Mouse (Mus musculus): ENCODE measurements around the gene Hist1h4j. TPM values are rescaled to one million over a fixed set of nuclear protein-coding genes. Genes with fewer than 3 reads are reported as not detected.

The Hist1h4j gene
- 100 to 1,000 TPM; 189 to 204 TPM for total RNA-seq (2023)

DNA sequence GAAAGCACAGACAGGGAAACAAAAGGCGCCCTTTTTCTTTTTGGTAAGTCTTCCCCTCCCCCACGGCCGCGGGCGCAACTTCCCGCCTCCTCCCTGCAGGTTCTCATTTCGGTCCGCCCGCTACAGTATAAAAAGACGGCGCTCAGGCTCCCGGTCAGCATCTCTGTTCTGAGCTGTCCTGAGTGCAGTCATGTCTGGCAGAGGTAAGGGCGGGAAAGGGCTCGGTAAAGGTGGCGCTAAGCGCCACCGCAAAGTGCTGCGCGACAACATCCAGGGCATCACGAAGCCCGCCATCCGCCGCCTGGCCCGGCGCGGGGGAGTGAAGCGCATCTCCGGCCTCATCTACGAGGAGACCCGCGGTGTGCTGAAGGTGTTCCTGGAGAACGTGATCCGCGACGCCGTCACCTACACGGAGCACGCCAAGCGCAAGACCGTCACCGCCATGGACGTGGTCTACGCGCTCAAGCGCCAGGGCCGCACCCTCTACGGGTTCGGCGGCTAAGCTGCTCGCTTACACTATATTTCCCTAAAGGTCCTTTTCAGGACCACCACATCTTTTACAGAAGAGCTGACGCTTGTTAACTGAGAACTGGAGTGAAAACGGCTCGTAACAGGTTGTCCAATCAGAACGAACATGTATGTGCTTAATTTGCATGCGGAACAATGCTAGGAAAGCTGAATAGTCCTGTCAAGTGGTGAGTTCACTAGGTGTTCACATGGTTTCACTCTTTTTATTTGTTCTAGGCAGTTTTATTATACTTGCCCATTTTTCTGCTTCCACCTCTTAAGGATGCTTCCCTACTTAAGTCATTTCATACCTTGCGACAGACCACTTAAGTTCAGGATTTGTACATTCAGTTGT lies at the start of gene Hist1h4j:
Gene Hist1h4j, plus strand, starts transcription at position 159 of the 862 bp plus-strand sequence.

DNA sequence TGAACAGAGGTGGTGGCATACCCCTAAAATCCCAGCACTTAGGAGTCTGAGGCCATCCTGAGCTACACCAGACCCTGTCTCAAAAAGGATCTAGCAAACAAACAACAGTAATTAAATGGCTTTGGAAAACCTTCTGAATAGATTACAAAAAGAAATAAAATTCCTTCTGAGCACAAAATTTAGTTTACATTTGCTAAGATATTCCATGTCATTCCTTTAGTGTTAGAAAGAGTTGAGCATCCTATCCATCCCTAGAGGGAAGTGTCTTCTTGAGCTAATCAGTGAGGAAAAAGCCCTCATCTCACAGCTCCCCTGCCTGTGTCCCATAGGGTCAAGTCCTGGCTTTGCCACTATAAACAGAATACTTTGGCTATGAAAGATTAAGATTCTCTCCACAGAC lies 37.1 kb upstream of the Hist1h4j start, which contains the start of gene Olfr1359:
Gene Olfr1359, plus strand, starts transcription at position 301 of the 400 bp plus-strand sequence.

DNA sequence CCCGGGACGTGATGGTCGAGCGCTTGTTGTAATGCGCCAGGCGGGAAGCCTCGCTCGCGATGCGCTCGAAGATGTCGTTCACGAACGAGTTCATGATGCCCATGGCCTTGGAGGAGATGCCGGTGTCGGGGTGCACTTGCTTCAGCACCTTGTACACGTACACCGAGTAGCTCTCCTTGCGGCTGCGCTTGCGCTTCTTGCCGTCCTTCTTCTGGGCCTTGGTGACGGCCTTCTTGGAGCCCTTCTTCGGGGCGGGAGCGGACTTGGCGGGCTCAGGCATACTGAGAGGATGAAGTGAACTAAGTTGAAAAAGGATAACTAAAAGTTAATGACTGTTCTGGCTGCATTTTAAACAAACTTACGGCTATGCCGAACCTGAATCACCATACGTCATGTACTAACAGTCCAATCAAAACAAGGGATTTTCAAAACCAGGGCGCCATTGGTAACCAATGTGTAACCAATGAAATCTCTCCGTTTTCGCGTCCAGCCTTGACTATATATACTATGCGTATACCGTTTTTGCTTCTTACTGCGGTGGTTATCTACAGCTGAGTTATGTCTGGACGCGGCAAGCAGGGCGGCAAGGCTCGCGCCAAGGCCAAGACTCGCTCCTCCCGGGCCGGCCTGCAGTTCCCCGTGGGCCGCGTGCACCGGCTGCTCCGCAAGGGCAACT lies 18.9 kb upstream of the Hist1h4j start, which contains the start of the genes Hist1h2bl and Hist1h2ai:
Gene Hist1h2bl, minus strand, starts transcription at position 280 of the 676 bp plus-strand sequence.
Gene Hist1h2ai, plus strand, starts transcription at position 559 of the 676 bp plus-strand sequence.

DNA sequence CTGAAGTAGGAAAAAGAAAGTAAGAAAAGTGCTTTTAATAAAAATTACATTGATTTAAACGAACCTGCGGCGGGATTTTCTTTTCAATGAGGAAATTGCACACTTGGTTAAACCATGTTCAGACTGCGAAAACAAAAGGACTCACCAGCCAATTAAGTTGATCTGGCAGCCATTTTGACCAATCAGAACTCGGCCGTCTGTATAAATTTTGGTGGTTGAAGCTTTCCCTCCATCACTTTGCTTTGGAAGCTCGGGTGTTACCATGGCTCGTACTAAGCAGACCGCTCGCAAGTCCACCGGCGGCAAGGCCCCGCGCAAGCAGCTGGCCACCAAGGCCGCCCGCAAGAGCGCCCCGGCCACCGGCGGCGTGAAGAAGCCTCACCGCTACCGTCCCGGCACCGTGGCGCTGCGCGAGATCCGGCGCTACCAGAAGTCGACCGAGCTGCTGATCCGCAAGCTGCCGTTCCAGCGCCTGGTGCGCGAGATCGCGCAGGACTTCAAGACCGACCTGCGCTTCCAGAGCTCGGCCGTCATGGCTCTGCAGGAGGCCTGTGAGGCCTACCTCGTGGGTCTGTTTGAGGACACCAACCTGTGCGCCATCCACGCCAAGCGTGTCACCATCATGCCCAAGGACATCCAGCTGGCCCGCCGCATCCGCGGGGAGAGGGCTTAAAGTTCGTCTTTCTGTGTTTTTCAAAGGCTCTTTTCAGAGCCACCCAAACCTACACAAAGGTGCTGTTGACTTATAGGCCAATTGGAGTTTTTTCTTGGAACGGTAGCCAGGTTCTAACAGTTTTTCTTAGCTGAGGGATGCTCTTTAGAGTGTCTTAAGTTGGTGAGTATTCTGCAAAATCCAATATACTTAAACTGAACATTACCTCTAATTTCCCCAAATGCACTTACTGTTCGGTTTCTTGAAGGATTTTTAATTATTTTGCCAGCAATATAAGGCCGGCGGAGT lies 17.2 kb upstream of the Hist1h4j start, which contains the start of gene Hist1h3h:
Gene Hist1h3h, plus strand, starts transcription at position 263 of the 961 bp plus-strand sequence.

DNA sequence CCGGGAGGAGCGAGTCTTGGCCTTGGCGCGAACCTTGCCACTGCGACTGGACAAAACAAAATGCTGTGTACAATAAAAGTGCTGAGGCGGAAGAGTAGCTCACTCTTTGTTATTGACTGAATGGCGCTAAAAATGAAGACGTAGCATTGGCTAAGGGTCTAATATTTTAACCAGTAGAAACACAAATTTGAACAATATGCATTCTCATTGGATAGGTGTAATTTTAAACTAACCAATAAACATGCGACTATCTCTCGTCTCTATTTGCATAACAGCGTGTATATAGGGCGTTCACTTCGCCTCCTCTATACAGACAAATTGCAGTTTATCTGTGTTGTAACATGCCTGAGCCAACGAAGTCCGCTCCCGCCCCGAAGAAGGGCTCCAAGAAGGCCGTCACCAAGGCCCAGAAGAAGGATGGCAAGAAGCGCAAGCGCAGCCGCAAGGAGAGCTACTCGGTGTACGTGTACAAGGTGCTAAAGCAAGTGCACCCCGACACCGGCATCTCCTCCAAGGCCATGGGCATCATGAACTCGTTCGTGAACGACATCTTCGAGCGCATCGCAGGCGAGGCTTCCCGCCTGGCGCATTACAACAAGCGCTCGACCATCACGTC lies 13.0 kb upstream of the Hist1h4j start, which contains the start of gene Hist1h2bm:
Gene Hist1h2bm, plus strand, starts transcription at position 288 of the 616 bp plus-strand sequence.

DNA sequence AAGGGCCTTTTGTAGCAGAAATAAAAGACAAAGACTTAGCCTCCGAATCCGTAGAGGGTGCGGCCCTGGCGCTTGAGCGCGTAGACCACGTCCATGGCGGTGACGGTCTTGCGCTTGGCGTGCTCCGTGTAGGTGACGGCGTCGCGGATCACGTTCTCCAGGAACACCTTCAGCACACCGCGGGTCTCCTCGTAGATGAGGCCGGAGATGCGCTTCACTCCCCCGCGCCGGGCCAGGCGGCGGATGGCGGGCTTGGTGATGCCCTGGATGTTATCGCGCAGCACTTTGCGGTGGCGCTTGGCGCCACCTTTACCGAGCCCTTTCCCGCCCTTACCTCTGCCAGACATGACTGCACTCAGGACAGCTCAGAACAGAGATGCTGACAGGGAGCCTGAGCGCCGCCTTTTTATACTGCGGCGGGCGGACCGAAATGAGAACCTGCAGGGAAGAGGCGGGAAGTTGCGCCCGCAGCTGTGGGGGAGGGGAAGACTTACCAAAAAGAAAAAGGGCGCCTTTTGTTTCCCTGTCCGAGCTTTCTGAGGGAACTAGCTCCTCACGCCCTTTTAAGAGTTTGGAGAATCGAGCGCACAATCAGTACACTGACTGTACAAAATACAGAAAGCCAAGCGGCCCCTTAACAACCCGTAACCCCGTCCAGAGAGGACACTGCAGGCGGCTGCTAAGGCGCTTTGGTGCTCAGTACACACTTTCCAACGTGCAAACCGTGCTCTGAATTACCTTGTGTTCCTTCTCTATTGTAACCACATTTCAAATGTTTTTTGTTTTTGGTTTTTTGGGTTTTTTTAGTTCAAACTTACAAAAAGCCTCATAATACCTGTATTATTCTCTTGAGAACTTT lies 15.5 kb downstream of the Hist1h4j start, which contains the start of gene Hist1h4k:
Gene Hist1h4k, minus strand, starts transcription at position 347 of the 859 bp plus-strand sequence.

DNA sequence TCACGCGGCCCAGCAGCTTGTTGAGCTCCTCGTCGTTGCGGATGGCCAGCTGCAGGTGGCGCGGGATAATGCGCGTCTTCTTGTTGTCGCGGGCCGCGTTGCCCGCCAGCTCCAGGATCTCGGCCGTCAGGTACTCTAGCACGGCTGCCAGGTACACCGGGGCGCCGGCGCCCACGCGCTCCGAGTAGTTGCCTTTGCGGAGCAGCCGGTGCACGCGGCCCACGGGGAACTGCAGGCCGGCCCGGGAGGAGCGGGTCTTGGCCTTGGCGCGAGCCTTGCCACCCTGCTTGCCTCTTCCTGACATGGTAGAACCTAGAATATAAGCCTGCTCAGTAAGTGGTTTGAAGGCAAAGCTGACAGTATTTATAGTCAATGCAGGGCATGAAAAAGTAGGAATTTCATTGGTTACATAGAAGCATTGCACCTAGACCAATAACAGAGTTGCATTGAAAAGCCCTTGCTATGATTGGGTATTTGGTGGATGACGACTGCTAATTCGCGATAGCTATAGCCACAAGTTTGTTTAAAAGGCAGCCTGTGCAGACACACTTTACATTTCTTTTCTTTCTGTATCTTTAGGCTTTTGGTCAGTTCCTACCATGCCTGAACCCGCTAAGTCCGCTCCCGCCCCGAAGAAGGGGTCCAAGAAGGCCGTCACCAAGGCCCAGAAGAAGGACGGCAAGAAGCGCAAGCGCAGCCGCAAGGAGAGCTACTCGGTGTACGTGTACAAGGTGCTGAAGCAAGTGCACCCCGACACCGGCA lies 18.8 kb downstream of the Hist1h4j start, which contains the start of the genes Hist1h2ak and Hist1h2bn:
Gene Hist1h2ak, minus strand, starts transcription at position 304 of the 762 bp plus-strand sequence.
Gene Hist1h2bn, plus strand, starts transcription at position 600 of the 762 bp plus-strand sequence.

DNA sequence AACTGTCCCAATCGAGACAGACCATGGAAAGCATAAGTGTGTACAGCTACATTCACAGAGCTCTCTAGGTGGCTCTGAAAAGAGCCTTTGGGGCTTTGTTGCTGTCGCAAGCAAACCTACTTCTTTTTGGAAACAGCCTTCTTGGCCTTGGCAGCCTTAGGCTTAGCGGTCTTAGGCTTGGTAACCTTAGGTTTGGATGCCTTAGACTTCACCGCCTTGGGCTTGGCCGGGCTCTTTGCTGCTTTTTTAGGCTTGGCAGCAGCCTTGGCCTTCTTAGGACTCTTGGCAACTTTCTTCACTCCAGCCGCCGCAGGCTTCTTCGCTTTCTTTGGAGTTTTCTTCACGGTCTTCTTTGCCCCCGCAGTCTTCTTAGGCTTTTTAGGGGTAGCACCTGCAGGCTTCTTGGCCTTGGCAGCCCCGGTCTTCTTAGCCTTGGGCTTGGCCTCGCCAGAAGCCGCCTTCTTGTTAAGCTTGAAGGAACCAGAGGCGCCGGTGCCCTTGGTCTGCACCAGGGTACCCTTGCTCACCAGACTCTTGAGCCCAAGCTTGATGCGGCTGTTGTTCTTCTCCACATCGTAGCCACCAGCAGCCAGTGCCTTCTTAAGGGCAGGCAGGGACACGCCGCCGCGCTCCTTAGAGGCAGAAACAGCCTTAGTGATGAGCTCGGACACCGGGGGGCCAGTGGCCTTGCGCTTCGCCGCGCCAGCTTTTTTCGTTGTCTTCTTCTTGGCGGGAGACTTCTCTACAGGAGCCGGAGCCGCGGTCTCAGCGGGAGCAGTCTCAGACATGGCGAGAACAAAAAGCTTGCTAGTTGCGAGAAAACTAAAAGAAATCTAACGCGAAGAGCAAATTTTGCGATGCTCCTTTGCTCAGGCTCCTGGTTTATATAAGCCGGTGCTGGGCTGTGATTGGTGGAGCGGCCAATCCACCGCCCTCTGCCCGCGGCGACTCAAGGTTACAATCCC lies 45.2 kb downstream of the Hist1h4j start, which contains the start of gene Hist1h1b:
Gene Hist1h1b, minus strand, starts transcription at position 859 of the 965 bp plus-strand sequence.

DNA sequence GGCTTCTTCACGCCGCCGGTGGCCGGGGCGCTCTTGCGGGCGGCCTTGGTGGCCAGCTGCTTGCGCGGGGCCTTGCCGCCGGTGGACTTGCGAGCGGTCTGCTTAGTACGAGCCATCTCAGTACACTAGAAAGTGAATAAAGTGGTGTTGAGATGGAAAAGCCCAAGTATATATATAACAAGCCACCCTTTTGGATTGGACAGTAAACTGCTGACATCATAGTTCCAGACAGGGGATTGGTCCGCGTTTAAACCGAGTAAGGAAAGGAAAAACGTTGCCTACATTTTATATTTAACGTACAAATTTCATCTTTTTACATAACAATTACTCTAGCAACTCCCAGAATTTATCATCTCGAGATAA lies 48.4 kb downstream of the Hist1h4j start, which contains the start of gene Hist1h3i:
Gene Hist1h3i, minus strand, starts transcription at position 116 of the 363 bp plus-strand sequence.

Other genes with a start within 250 kb of the Hist1h4j start
- 1 to 10 TPM; 2.4 to 2.7 TPM for gene AK157302, start 239.8 kb upstream of the Hist1h4j start, total RNA-seq (2023)
- 10 to 100 TPM; 11.5 to 12.9 TPM for gene Gm11273, start 233.6 kb upstream of the Hist1h4j start, total RNA-seq (2023)
- 1 to 10 TPM; 2.4 to 3.9 TPM for gene Zkscan8, start 203.9 kb upstream of the Hist1h4j start, total RNA-seq (2023)
- not detected for gene Olfr1366, start 192.3 kb upstream of the Hist1h4j start, total RNA-seq (2023)
- gene Olfr1535, start 175.2 kb upstream of the Hist1h4j start, total RNA-seq (2023) = not detected
- gene Olfr1364, start 153.3 kb upstream of the Hist1h4j start, total RNA-seq (2023) = not detected
- gene Olfr1362, start 121.0 kb upstream of the Hist1h4j start, total RNA-seq (2023) = not detected
- gene Olfr11, start 92.5 kb upstream of the Hist1h4j start, total RNA-seq (2023) = not detected
- gene Olfr1361, start 71.7 kb upstream of the Hist1h4j start, total RNA-seq (2023) = not detected
- gene Olfr1360, start 57.7 kb upstream of the Hist1h4j start, total RNA-seq (2023) = not detected
- not detected for gene Olfr1359, start 37.0 kb upstream of the Hist1h4j start, total RNA-seq (2023)
- 1,000 to 10,000 TPM; 1,112 to 1,155 TPM for gene Hist1h2bl, start 18.9 kb upstream of the Hist1h4j start, total RNA-seq (2023)
- 100 to 1,000 TPM; 381 to 445 TPM for gene Hist1h2ai, start 18.6 kb upstream of the Hist1h4j start, total RNA-seq (2023)
- gene Hist1h3h, start 17.4 kb upstream of the Hist1h4j start, total RNA-seq (2023) = 1,000 to 10,000 TPM; 1,706 to 1,716 TPM
- 100 to 1,000 TPM; 312 to 338 TPM for gene Hist1h2bm, start 13.0 kb upstream of the Hist1h4j start, total RNA-seq (2023)
- 1,000 to 10,000 TPM; 2,442 to 2,952 TPM for gene Hist1h4k, start 15.4 kb downstream of the Hist1h4j start, total RNA-seq (2023)
- 100 to 1,000 TPM; 484 to 517 TPM for gene Hist1h2ak, start 18.8 kb downstream of the Hist1h4j start, total RNA-seq (2023)
- gene Hist1h2bn, start 19.1 kb downstream of the Hist1h4j start, total RNA-seq (2023) = 100 to 1,000 TPM; 773 to 822 TPM
- gene Hist1h1b, start 45.6 kb downstream of the Hist1h4j start, total RNA-seq (2023) = 100 to 1,000 TPM; 670 to 767 TPM
- 1,000 to 10,000 TPM; 1,415 to 1,653 TPM for gene Hist1h3i, start 48.3 kb downstream of the Hist1h4j start, total RNA-seq (2023)
- 100 to 1,000 TPM; 208 to 211 TPM for gene Hist1h2an, start 52.2 kb downstream of the Hist1h4j start, total RNA-seq (2023)
- 100 to 1,000 TPM; 541 to 563 TPM for gene Hist1h2bp, start 52.4 kb downstream of the Hist1h4j start, total RNA-seq (2023)
- gene Hist1h2bq, start 75.1 kb downstream of the Hist1h4j start, total RNA-seq (2023) = 1,000 to 10,000 TPM; 1,187 to 1,287 TPM
- 1,000 to 10,000 TPM; 2,421 to 2,630 TPM for gene Hist1h2ao, start 75.4 kb downstream of the Hist1h4j start, total RNA-seq (2023)
- gene Hist1h4m, start 76.7 kb downstream of the Hist1h4j start, total RNA-seq (2023) = 1,000 to 10,000 TPM; 1,420 to 1,801 TPM
- gene Hist1h4n, start 97.1 kb downstream of the Hist1h4j start, total RNA-seq (2023) = 1,000 to 10,000 TPM in 1 of 2 experiments, 100 to 1,000 TPM in 1; 619 to 1,159 TPM
- 100 to 1,000 TPM; 551 to 589 TPM for gene Hist1h2ap, start 98.4 kb downstream of the Hist1h4j start, total RNA-seq (2023)
- gene Hist1h2br, start 98.7 kb downstream of the Hist1h4j start, total RNA-seq (2023) = 1,000 to 10,000 TPM; 1,190 to 1,308 TPM
- gene Zfp184, start 210.0 kb downstream of the Hist1h4j start, total RNA-seq (2023) = under 1 TPM; 0.35 to 0.60 TPM
- not detected for gene Pom121l2, start 246.1 kb downstream of the Hist1h4j start, total RNA-seq (2023)